In the genomic region with DNA sequence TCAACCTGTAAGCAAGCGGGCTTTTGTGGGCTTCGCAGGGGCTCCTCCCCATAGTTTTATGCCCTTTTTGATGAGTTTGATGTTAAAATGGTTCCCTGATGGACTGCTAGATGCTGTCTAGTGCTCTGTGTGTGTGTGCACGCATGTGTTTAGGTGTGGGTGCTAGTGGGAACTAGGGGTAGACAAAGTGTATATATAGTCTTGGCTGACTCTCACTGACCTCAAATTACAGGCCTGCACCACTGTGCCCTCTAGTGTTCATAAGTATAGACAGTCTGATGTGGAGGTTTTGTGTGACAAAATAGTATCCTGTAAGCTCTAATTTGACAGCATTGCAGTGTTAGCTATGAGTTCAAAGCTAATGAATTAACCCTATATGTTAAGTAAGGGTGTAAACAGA, we compare ENCODE assay signal across 8 mouse cellular contexts. TPM values are rescaled to one million over a fixed set of nuclear protein-coding genes. Genes with fewer than 3 reads are reported as not detected.
DNase-seq lines count a peak whose midpoint lies in the region; TF ChIP-seq lines count a peak whose summit lies in the region.
"Had no signal": no experiment of that assay in that cellular context is flagged by ENCODE, and none has a peak within 500 bp of the region (broad histone marks: within the 10 kb centered on the region; RNA-seq: fewer than 3 reads in every experiment).

No protein-coding gene starts in this region.

- peak; percentile 73 for TF ChIP-seq CTCF in left cerebral cortex, adult 2 months (IDR thresholded peaks at IDR 0.05)
- TF ChIP-seq CTCF in MEL (IDR thresholded peaks at IDR 0.05 in 2 of 3, conservative IDR thresholded peaks at IDR 0.05 in 1 of 3; ENCODE audit: control insufficient read depth in 1 of 3, insufficient read depth in 1 of 3, low read depth in 2 of 3, low read length in 3 of 3, poor library complexity in 1 of 3, severe bottlenecking in 1 of 3) = peak; percentile 37 to 81 (median 64)

- no peaks in the 10 kb centered on the region for H3K4me1 ChIP-seq in MEL (ENCODE audit: control insufficient read depth in 1 of 2, insufficient read depth in 2 of 2, low read length in 2 of 2)

- TF ChIP-seq RAD21 in MEL (IDR thresholded peaks at IDR 0.05; ENCODE audit: low read depth, low read length) = peak; percentile 60

- peaks cover 0 to 38% of the 10 kb centered on the region in 2 experiments; a peak in 2 of 4 replicates for H3K36me3 ChIP-seq in MEL (ENCODE audit: control insufficient read depth in 1 of 2, insufficient read depth in 2 of 2, low read length in 2 of 2)

- no peak for TF ChIP-seq POLR2A in MEL (IDR thresholded peaks at IDR 0.05; ENCODE audit: control insufficient read depth in 1 of 2, insufficient read depth in 1 of 2, low read depth in 1 of 2, low read length in 2 of 2, poor library complexity in 1 of 2)

- intact Hi-C loops in left cerebral cortex, adult 2 months (cut with DNase I) = loop anchor here (5.0 kb wide), 1 partner anchor 109 kb away; no protein-coding TSS in a partner anchor
- intact Hi-C loops in left cerebral cortex, postnatal 4 days (cut with DNase I) = loop anchor here (10.0 kb wide), 1 partner anchor 238 kb away; no protein-coding TSS in a partner anchor

- H3K79me2 ChIP-seq in MEL (ENCODE audit: control insufficient read depth, insufficient read depth, low read length, poor library complexity) = no peaks in the 10 kb centered on the region; the same call in 1 of the 2 replicates

- no peaks in the 10 kb centered on the region for H3K9me3 ChIP-seq in MEL (replicated peaks; ENCODE audit: insufficient read depth, low read length)
- H3K9me3 ChIP-seq: megakaryocyte, embryonic 14.5 days had no signal

- DNase-seq in left cerebral cortex, adult 2 months (ENCODE audit: extremely low spot score in 1 of 2, low spot score in 2 of 2) = no peak
- no peak for DNase-seq in left cerebral cortex, postnatal 4 days
- peak; percentile 69 for DNase-seq in MEL (ENCODE audit: low read depth, low spot score)
- DNase-seq in c-Kit-positive CD71-positive TER-119-positive erythroid progenitor cells, embryonic 14.5 days (ENCODE audit: low spot score) = peak; percentile 41
- DNase-seq in kidney, postnatal 36 days = peak; percentile 34 to 52
- DNase-seq in retina, postnatal 1 day = peak; percentile 56
- DNase-seq in right cerebral cortex, postnatal 25 days = no peak

- no peak overlapping the region for H3K9ac ChIP-seq in MEL (ENCODE audit: control insufficient read depth, low read depth, low read length, poor library complexity, severe bottlenecking)

- no peak overlapping the region for H3K27ac ChIP-seq in left cerebral cortex, adult 2 months
- no peak overlapping the region for H3K27ac ChIP-seq in MEL (ENCODE audit: control insufficient read depth, low read depth, low read length)

- no peak for TF ChIP-seq EP300 in MEL (IDR thresholded peaks at IDR 0.05; ENCODE audit: low read depth in 1 of 2, low read length in 2 of 2)

- no peak overlapping the region for H3K4me3 ChIP-seq in left cerebral cortex, adult 2 months
- no peak overlapping the region for H3K4me3 ChIP-seq in MEL (ENCODE audit: control insufficient read depth in 1 of 2, insufficient read depth in 1 of 2, low read depth in 2 of 2, low read length in 2 of 2)
- H3K4me3 ChIP-seq: megakaryocyte, embryonic 14.5 days had no signal

- no peaks in the 10 kb centered on the region for H3K27me3 ChIP-seq in MEL (ENCODE audit: control insufficient read depth in 1 of 2, insufficient read depth in 2 of 2, low read length in 2 of 2)
- H3K27me3 ChIP-seq: megakaryocyte, embryonic 14.5 days had no signal

TF ChIP-seq in MEL, 35 proteins besides CTCF, POLR2A, EP300 and RAD21:
- TF ChIP-seq ZC3H11A (IDR thresholded peaks at IDR 0.05; ENCODE audit: low read depth, low read length) (0 out of 2 replicates have a peak, but pooled peaks have one; percentile 29), ZKSCAN1 (IDR thresholded peaks at IDR 0.05; ENCODE audit: low read depth, low read length) (no peak), MAFK (IDR thresholded peaks at IDR 0.05; ENCODE audit: borderline replicate concordance, low read depth, low read length) (no peak), NELFE (IDR thresholded peaks at IDR 0.05; ENCODE audit: low read depth, low read length) (no peak), GATA1 (IDR thresholded peaks at IDR 0.05; ENCODE audit: low read depth, low read length) (no peak), BHLHE40 (IDR thresholded peaks at IDR 0.05; ENCODE audit: borderline replicate concordance, low read depth, low read length) (no peak), ZMIZ1 (IDR thresholded peaks at IDR 0.05; ENCODE audit: low read depth, low read length) (no peak), MAX (IDR thresholded peaks at IDR 0.05; ENCODE audit: low read length) (no peak), TAL1 (IDR thresholded peaks at IDR 0.05; ENCODE audit: low read length) (no peak), RCOR1 (IDR thresholded peaks at IDR 0.05; ENCODE audit: low read depth, low read length) (no peak), SMC3 (IDR thresholded peaks at IDR 0.05; ENCODE audit: low read depth, low read length) (peak; percentile 74), SIN3A (IDR thresholded peaks at IDR 0.05; ENCODE audit: low read length) (no peak), ZNF384 (IDR thresholded peaks at IDR 0.05; ENCODE audit: low read depth, low read length) (no peak), ETS1 (IDR thresholded peaks at IDR 0.05; ENCODE audit: low read depth, low read length) (no peak), CHD1 (IDR thresholded peaks at IDR 0.05; ENCODE audit: low read depth, low read length) (no peak), UBTF (IDR thresholded peaks at IDR 0.05; ENCODE audit: borderline replicate concordance, insufficient read depth, low read depth, low read length) (no peak)

RNA-seq across cellular contexts. Expression of a gene that starts 18.5 kb away (rescaled TPM):
- total RNA-seq in left cerebral cortex, adult 2 months (2021) = 10 to 100 TPM; 75.3 to 84.8 TPM
- 10 to 100 TPM; 80.3 to 83.3 TPM for total RNA-seq in left cerebral cortex, postnatal 4 days (2021)
- 142 and 143 TPM in 2 replicates for total RNA-seq in MEL (2012; rRNA removed)
- 100 to 1,000 TPM; 112 to 626 TPM for polyA plus RNA-seq in MEL (2012; ENCODE audit: insufficient read depth in 1 of 2, insufficient read length in 2 of 2, low read depth in 1 of 2, low replicate concordance in 2 of 2, missing spikeins in 1 of 2)

RNA-seq across cellular contexts. Expression of a gene that starts 35.4 kb away (rescaled TPM):
- not detected for total RNA-seq in left cerebral cortex, adult 2 months (2021)
- 1 to 10 TPM in 1 of 2 experiments, not detected in 1; 1.9 TPM for total RNA-seq in left cerebral cortex, postnatal 4 days (2021)
- total RNA-seq in MEL (2012; rRNA removed) = 4.9 and 7.1 TPM in 2 replicates
- 10 to 100 TPM in 1 of 2 experiments, not detected in 1; 10.6 TPM for polyA plus RNA-seq in MEL (2012; ENCODE audit: insufficient read depth in 1 of 2, insufficient read length in 2 of 2, low read depth in 1 of 2, low replicate concordance in 2 of 2, missing spikeins in 1 of 2)

RNA-seq across cellular contexts. Expression of a gene that starts 36.2 kb away (rescaled TPM):
- total RNA-seq in left cerebral cortex, adult 2 months (2021) = 10 to 100 TPM; 22.0 to 24.2 TPM
- total RNA-seq in left cerebral cortex, postnatal 4 days (2021) = 10 to 100 TPM; 18.4 to 18.6 TPM
- total RNA-seq in MEL (2012; rRNA removed) = 14.1 and 14.4 TPM in 2 replicates
- polyA plus RNA-seq in MEL (2012; ENCODE audit: insufficient read depth in 1 of 2, insufficient read length in 2 of 2, low read depth in 1 of 2, low replicate concordance in 2 of 2, missing spikeins in 1 of 2) = 10 to 100 TPM in 1 of 2 experiments, not detected in 1; 16.0 TPM

Comparison
In these comparisons a context has a peak if more than half of its experiments do, and no peak if none do; other contexts are left out.
1. DNase-seq: peak in MEL (single experiment), c-Kit-positive CD71-positive TER-119-positive erythroid progenitor cells, embryonic 14.5 days (single experiment), kidney, postnatal 36 days (2 of 2) and retina, postnatal 1 day (single experiment); none in left cerebral cortex, adult 2 months (0 of 2), left cerebral cortex, postnatal 4 days (single experiment) and right cerebral cortex, postnatal 25 days (single experiment).